ENCODE assay signal across 8 mouse cellular contexts in genomic region chr17:83517280-83518015, GRCm38 (mm10). TPM values are rescaled to one million over a fixed set of nuclear protein-coding genes. Genes with fewer than 3 reads are reported as not detected.
A peak's percentile ranks its signal among the peaks of the same experiment; 100 is the strongest.
DNase-seq lines count a peak whose midpoint lies in the region; ATAC-seq lines count a peak whose summit lies in the region.

TSS of gene Cox7a2l (minus strand) at chr17:83517330.

- WGBS in forebrain, embryonic 10.5 days: 91% methylated on average over 8 of the region's 8 CpGs
- 95% methylated on average over 8 of the region's 8 CpGs for WGBS in midbrain, embryonic 16.5 days

- intact Hi-C loops in heart, postnatal 10 days (cut with DNase I): no loop called here

- no peaks in the 10 kb centered on the region for H3K27me3 ChIP-seq in forebrain, embryonic 10.5 days (ENCODE audit: poor library complexity, severe bottlenecking)
- no peaks in the 10 kb centered on the region for H3K27me3 ChIP-seq in midbrain, embryonic 16.5 days (ENCODE audit: control insufficient read depth, insufficient read depth, low read depth, low read length)

- no peak within 1 kb of the TSS for H3K9ac ChIP-seq in midbrain, embryonic 16.5 days (ENCODE audit: low read depth, low read length)

- no peak within 1 kb of the TSS for H3K27ac ChIP-seq in forebrain, embryonic 10.5 days
- H3K27ac ChIP-seq in midbrain, embryonic 16.5 days (ENCODE audit: low read length): no peak within 1 kb of the TSS

- no peaks in the 10 kb centered on the region for H3K36me3 ChIP-seq in forebrain, embryonic 10.5 days (replicated peaks)
- no peaks in the 10 kb centered on the region for H3K36me3 ChIP-seq in midbrain, embryonic 16.5 days (ENCODE audit: control insufficient read depth, insufficient read depth, low read length)

- no peak within 1 kb of the TSS for H3K4me2 ChIP-seq in midbrain, embryonic 16.5 days (ENCODE audit: low read length)

- peak; percentile 71 to 74 for DNase-seq in right cerebral cortex, adult 2 months (ENCODE audit: low spot score in 2 of 2)
- DNase-seq in right cerebral cortex, postnatal 14 days: no peak
- no peak for DNase-seq in forebrain, embryonic 10.5 days (ENCODE audit: extremely low spot score, low spot score)
- DNase-seq in heart, postnatal 10 days: no peak
- DNase-seq in left cerebral cortex, adult 8-10 months (ENCODE audit: low spot score in 2 of 2): peak; percentile 22 to 82
- DNase-seq in spleen, postnatal 10 days (ENCODE audit: low spot score in 2 of 2): no peak
- no peak for DNase-seq in cerebellum, postnatal 10 days

- H3K4me1 ChIP-seq in forebrain, embryonic 10.5 days: peaks cover 22% of the 10 kb centered on the region
- peaks cover 19% of the 10 kb centered on the region for H3K4me1 ChIP-seq in midbrain, embryonic 16.5 days (ENCODE audit: control insufficient read depth, insufficient read depth, low read length)

- no peaks in the 10 kb centered on the region for H3K9me3 ChIP-seq in forebrain, embryonic 10.5 days
- H3K9me3 ChIP-seq in midbrain, embryonic 16.5 days (replicated peaks; ENCODE audit: control insufficient read depth, low read length, poor library complexity, severe bottlenecking): no peaks in the 10 kb centered on the region

- H3K4me3 ChIP-seq in forebrain, embryonic 10.5 days: no peak within 1 kb of the TSS
- no peak within 1 kb of the TSS for H3K4me3 ChIP-seq in midbrain, embryonic 16.5 days (ENCODE audit: low read depth, low read length)

- ATAC-seq in midbrain, embryonic 16.5 days: no peak

RNA-seq across cellular contexts. Expression of gene Cox7a2l, which starts in this region (rescaled TPM):
- polyA plus RNA-seq in forebrain, embryonic 10.5 days (2016; fragmentation: Nextera tagmentation; extraction: Ambion mirVana): 131 and 132 TPM in 2 replicates
- total RNA-seq in heart, postnatal 10 days (2021): 100 to 1,000 TPM; 314 to 318 TPM
- 100 to 1,000 TPM; 186 to 197 (median 193) TPM for total RNA-seq in left cerebral cortex, adult 8-10 months (2022)
- polyA plus RNA-seq in midbrain, embryonic 16.5 days (2015; fragmentation: Nextera tagmentation; extraction: Ambion mirVana): 179 and 191 TPM in 2 replicates

Comparison
In these comparisons a context has a peak if more than half of its experiments do, and no peak if none do; other contexts are left out.
1. DNase-seq: peak in right cerebral cortex, adult 2 months (2 of 2) and left cerebral cortex, adult 8-10 months (2 of 2); none in right cerebral cortex, postnatal 14 days (single experiment), forebrain, embryonic 10.5 days (single experiment), heart, postnatal 10 days (0 of 2), spleen, postnatal 10 days (0 of 2) and cerebellum, postnatal 10 days (0 of 2).